ENCODE assay signal across 8 mouse cellular contexts in the genomic region with DNA sequence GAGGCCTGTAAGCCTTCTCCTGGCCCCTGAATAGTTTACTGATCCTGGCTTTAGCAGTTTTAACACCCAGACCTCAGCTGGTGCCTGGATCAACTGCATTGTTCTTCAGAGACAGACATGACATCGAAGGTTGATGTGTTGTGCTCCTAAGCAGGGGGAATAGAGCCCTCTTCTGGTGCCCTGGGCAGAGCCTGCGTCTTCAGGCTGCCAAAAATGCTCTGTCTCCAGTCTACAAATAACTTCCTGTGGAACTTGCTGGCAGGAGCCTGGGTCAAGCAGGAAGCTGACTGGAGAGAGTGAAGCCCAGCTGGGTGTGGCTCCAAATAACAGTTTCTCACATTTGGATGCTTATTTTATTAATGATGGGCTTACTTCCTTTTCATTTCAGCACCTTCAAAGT. TPM values are rescaled to one million over a fixed set of nuclear protein-coding genes. Genes with fewer than 3 reads are reported as not detected.
DNase-seq lines count a peak whose midpoint lies in the region; ATAC-seq and TF ChIP-seq lines count a peak whose summit lies in the region.

No protein-coding gene starts in this region.

- H3K27me3 ChIP-seq in heart, embryonic 15.5 days = no peaks in the 10 kb centered on the region
- no peaks in the 10 kb centered on the region for H3K27me3 ChIP-seq in lung, embryonic 15.5 days

- peak overlapping the region; percentile 59 for H3K27ac ChIP-seq in bone marrow macrophage, adult 2 months (ENCODE audit: insufficient read depth, low read depth, low read length)
- H3K27ac ChIP-seq in heart, embryonic 15.5 days = peak overlapping the region; percentile 71
- H3K27ac ChIP-seq in lung, embryonic 15.5 days = peak overlapping the region; percentile 47; the same call in 1 of the 2 replicates

- no peak overlapping the region for H3K4me3 ChIP-seq in bone marrow macrophage, adult 2 months (ENCODE audit: insufficient read depth, low read length)
- H3K4me3 ChIP-seq in heart, embryonic 15.5 days = no peak overlapping the region
- no peak overlapping the region for H3K4me3 ChIP-seq in lung, embryonic 15.5 days

- peaks cover 42% of the 10 kb centered on the region for H3K4me1 ChIP-seq in bone marrow macrophage, adult 2 months (ENCODE audit: control insufficient read depth, insufficient read depth, low read length)
- peaks cover 45% of the 10 kb centered on the region for H3K4me1 ChIP-seq in heart, embryonic 15.5 days (replicated peaks)
- H3K4me1 ChIP-seq in lung, embryonic 15.5 days = peaks cover 25% of the 10 kb centered on the region

- no peaks in the 10 kb centered on the region for H3K36me3 ChIP-seq in heart, embryonic 15.5 days
- no peaks in the 10 kb centered on the region for H3K36me3 ChIP-seq in lung, embryonic 15.5 days

- no peak for TF ChIP-seq CTCF in bone marrow macrophage, adult 2 months (IDR thresholded peaks at IDR 0.05; ENCODE audit: low read depth, low read length)

- 35% methylated on average over 2 of the region's 2 CpGs for WGBS in heart, embryonic 15.5 days
- 29% methylated on average over 2 of the region's 2 CpGs for WGBS in lung, embryonic 15.5 days

- peak; percentile 6 for DNase-seq in embryo, embryonic 10 days (ENCODE audit: low spot score)
- no peak for DNase-seq in embryo, embryonic 11 days
- DNase-seq in 416B (ENCODE audit: low read depth) = peak; percentile 85
- peak; percentile 38 for DNase-seq in thymus, postnatal 4 days
- DNase-seq in c-Kit-positive CD71-positive TER-119-positive erythroid progenitor cells, embryonic 14.5 days (ENCODE audit: low spot score) = no peak

- no peak for TF ChIP-seq POLR2A in bone marrow macrophage, adult 2 months (IDR thresholded peaks at IDR 0.05; ENCODE audit: borderline replicate concordance, low read depth, low read length)

- ATAC-seq in heart, embryonic 15.5 days (replicated peaks; ENCODE audit: insufficient number of reproducible peaks, insufficient read depth, low FRiP score, low read depth) = peak; percentile 59; the same call in 1 of the 2 replicates
- ATAC-seq in lung, embryonic 15.5 days (ENCODE audit: borderline replicate concordance, extremely low read depth, low FRiP score, low TSS enrichment) = no peak

- H3K9me3 ChIP-seq in heart, embryonic 15.5 days (replicated peaks) = no peaks in the 10 kb centered on the region
- H3K9me3 ChIP-seq in lung, embryonic 15.5 days = no peaks in the 10 kb centered on the region

- H3K9ac ChIP-seq in heart, embryonic 15.5 days = no peak overlapping the region
- H3K9ac ChIP-seq in lung, embryonic 15.5 days = no peak overlapping the region

- no peak overlapping the region for H3K4me2 ChIP-seq in heart, embryonic 15.5 days
- H3K4me2 ChIP-seq in lung, embryonic 15.5 days = no peak overlapping the region

RNA-seq across cellular contexts. Expression of gene Msn, which starts 37.4 kb away (rescaled TPM):
- polyA plus RNA-seq in bone marrow macrophage, adult 2 months (2012; ENCODE audit: insufficient read depth, insufficient read length, missing spikeins) = 426 and 464 TPM in 2 replicates
- 172 and 194 TPM in 2 replicates for polyA plus RNA-seq in heart, embryonic 15.5 days (2015; fragmentation: Nextera tagmentation; extraction: Ambion mirVana)
- polyA plus RNA-seq in lung, embryonic 15.5 days (2015; fragmentation: Nextera tagmentation; extraction: Ambion mirVana) = 182 and 194 TPM in 2 replicates

Comparison
In these comparisons a context has a peak if more than half of its experiments do, and no peak if none do; other contexts are left out.
1. DNase-seq: peak in embryo, embryonic 10 days (single experiment), 416B (single experiment) and thymus, postnatal 4 days (single experiment); none in embryo, embryonic 11 days (single experiment) and c-Kit-positive CD71-positive TER-119-positive erythroid progenitor cells, embryonic 14.5 days (single experiment).
2. Peak in every context shown above with its lines, with median percentiles within 50 percentile points of each other: H3K27ac ChIP-seq.